Mouse (Mus musculus) central nervous system, embryonic 18 days (tissue): ENCODE measurements around the gene Pou6f1. TPM values are rescaled to one million over a fixed set of nuclear protein-coding genes. Genes with fewer than 3 reads are reported as not detected.

Experiments
- polyA plus RNA-seq: library from polyadenylated mRNA; depleted of rRNA; stranded (reverse); fragments of >200 nt; gene quantifications from 2 replicates; pipeline ENCODE4 v1.2.3, GENCODE M21; 2012; rRNA removed

Pou6f1 gene
- 69.9 and 81.7 TPM in 2 replicates for polyA plus RNA-seq

DNA sequence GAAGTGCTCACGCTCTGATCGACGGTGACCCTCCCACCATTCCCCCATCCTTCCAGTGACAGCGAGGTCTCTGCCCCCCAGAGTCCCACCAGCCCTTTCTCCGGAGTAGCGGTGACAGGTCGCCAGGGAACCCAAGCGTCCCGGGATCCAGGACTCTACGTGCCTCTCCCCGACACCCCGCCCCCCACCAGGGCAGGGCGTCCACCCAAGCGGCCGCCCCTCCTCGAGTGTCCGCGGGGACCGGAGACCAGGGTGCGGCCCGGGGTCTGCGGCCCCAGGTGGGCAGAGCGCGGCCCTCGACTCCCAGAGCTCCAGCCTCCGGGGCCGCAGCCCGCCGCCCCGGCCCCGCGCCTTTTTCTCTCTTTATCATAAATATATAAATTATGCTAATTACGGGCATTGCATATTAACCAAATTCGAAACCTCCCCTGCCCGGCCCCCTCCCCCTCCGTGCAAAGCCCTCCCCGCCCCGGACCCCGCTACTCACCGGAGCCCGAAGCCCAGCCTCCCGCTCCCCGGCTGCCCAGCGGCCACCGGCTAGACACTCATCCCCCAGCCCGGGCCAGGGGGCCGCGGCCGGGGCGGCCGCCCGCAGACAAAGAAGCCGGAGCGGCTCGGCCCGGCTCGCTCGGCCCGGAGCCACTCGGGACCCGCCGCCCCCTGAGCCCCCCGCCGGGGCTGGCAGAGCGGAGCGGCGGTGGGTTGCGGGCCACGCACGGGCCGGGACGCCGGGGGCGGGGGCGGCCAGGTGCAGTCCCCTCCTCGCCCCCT, at the start of gene Pou6f1:
Pou6f1 (minus strand) TSS at position 709 of the 771 bp plus-strand sequence.

DNA sequence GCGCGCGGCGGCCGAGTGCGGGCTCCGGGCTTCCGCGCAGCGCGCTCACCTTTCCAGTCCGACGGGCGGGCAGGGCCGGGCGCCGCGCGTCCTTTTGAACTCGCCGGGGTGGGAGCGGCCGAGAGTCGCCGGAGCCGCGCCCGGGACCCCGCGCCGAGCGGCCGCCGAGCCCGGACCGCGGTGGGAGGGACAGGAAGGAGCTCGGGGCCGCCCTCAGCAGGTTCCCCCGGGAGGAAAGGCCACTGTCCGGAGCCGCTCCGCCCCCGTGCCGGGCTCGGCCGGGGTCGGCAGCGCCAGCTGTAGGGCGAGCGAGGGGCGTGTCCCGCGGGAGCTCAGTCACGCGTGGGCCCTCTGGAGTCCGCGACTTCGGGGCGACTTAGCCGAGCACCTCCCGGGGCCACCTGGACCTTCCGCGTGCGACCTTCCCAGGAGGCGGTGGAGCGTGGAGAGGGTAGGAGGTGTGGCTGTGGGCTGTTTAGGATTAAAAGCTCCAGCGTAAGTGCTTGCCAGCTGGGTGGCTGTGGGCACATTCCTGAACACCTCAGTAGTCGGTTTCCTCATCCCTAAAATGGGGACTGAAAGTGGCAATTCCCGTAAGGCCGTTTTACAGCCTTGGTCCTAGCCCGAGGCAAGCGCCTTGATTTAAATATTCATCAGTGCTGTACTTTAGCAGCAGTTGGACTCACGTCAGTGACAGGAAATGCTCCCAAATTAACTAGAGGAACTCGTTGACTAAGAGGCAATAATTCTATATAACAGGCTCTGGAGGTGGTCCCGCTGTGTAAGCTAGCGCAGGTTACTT, 37.1 kb upstream of the Pou6f1 start, which contains the start of gene Smagp:
Smagp (minus strand) TSS at position 241 of the 802 bp plus-strand sequence.

DNA sequence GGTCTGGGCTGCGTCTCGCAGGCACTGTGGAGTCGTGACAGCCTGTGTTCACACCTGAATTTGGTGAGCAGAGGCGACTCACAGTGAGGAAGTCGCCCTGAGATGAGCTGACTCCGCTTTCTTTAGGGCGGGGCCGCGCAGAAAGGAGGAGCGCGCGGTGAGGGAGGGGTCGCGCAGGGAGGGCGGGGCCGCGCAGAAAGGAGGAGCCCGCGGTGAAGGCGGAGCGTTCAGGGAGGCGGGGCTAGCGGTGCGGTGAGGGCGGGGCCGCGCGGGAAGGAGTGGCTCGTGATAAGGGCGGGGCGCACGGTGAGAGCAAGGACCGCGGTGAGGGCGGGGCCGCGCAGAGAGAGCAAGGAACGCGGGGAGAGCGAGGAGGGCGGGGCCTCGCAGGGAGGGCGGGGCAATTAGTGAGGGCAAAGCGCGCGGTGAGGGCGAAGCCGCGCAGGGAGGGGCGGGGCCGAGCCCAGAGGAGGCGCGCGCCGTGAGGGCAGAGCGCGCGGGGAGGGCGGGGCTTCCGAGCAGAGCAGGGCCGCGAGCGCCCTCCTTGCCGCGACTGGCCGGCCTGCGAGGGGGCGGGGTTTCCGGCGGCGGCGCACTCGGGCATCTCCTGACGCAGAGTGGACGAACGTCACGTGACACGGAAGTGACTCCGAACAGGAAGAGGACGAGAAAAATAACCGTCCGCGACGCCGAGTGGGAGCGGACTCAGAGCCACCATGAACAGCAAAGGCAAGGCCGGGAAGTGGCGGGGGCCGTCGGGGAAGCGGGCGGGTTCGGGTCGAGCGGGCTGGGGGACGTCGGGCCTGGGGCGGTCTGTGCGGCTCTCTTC, 15.4 kb upstream of the Pou6f1 start, which contains the start of gene Dazap2:
Dazap2 (plus strand) TSS at position 354 of the 829 bp plus-strand sequence.

DNA sequence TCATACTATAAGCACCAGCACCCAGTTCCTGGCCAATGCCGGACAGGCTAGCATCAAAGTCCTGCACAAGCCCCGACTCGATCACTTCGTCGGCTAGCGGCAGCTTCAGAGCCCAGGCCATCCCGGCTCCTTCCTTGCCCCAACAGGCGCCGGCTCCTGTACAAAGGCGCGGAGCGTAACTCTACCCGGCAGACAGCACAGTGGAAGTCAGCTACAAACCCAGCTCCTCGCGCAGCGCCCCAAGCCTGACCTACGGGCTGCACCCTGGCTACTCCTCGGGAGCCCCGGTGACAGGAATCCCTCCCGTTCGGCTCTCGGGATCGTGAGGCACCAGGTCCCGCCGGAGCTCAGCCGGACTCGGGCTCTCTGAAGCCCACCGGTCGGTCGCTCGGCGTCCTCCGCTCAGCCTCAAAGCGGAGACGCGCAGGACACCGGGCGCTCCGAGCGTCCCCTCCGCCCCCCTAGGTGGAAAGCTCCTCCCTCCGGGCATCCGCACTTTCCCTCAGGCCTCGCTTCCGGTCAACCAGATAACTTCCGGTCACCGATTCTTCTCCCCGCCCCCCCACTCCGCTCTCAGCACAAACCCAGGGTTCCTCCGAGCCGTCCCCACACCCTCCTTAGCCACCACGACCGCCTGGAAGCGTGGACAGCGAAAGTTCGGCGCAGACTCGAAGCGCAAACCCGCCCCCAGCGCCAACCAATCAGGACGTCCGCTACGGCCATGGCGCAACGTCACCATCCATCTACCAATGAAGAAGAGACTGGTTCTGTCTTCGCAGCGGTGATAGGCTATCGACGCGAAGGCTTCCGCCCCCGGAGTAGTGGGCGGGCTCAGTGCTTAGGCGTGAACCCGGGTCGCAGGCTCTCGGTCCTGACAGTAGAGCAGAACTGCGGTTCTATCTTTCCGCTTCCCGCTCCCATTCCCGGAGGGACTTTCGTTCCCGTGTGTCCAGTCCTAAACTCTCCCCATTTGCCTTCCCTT, 48.2 kb downstream of the Pou6f1 start, which contains the start of gene Tfcp2:
Tfcp2 (minus strand) TSS at position 683 of the 982 bp plus-strand sequence.

Other genes with a start within 250 kb of the Pou6f1 start
- not detected in 2 replicates for gene Methig1, start 246.8 kb downstream of the Pou6f1 start, polyA plus RNA-seq
- not detected in 2 replicates for gene Mettl7a2, start 246.8 kb downstream of the Pou6f1 start, polyA plus RNA-seq
- gene Higd1c, start 235.4 kb downstream of the Pou6f1 start, polyA plus RNA-seq: not detected in 2 replicates
- 0.03 TPM in 1 of 2 replicates, not detected in the other for gene Gm5475, start 177.8 kb downstream of the Pou6f1 start, polyA plus RNA-seq
- gene Slc11a2, start 174.9 kb downstream of the Pou6f1 start, polyA plus RNA-seq: 43.8 and 44.8 TPM in 2 replicates
- 82.2 and 85.7 TPM in 2 replicates for gene Letmd1, start 131.0 kb downstream of the Pou6f1 start, polyA plus RNA-seq
- gene Csrnp2, start 104.5 kb downstream of the Pou6f1 start, polyA plus RNA-seq: 36.0 and 37.7 TPM in 2 replicates
- 26.2 and 26.5 TPM in 2 replicates for gene Tfcp2, start 48.0 kb downstream of the Pou6f1 start, polyA plus RNA-seq
- 114 and 118 TPM in 2 replicates for gene Dazap2, start 15.4 kb upstream of the Pou6f1 start, polyA plus RNA-seq
- gene Smagp, start 37.0 kb upstream of the Pou6f1 start, polyA plus RNA-seq: 3.6 and 4.2 TPM in 2 replicates
- 0.82 and 1.2 TPM in 2 replicates for gene Bin2, start 69.6 kb upstream of the Pou6f1 start, polyA plus RNA-seq
- gene Cela1, start 87.9 kb upstream of the Pou6f1 start, polyA plus RNA-seq: 0.52 and 0.54 TPM in 2 replicates
- gene Galnt6, start 129.4 kb upstream of the Pou6f1 start, polyA plus RNA-seq: 0.19 and 0.37 TPM in 2 replicates
- gene Slc4a8, start 161.8 kb upstream of the Pou6f1 start, polyA plus RNA-seq: 25.9 and 27.3 TPM in 2 replicates